Mouse (Mus musculus) monocyte, adult 2 months (primary cell): ENCODE data around the gene Anapc16.
A peak's percentile ranks its signal among the peaks of the same experiment; 100 is the strongest.

Source experiments
- DNase-seq, 2 experiments: peaks; one replicate each; pipeline ENCODE4 v3.0.0; 2022; ENCODE audit warnings: low spot score in 2 of 2, low read depth in 1 of 2

Anapc16 gene

GRCm38 (mm10) chr10:60002673-60003212 lies at the start of gene Anapc16, which contains the start of gene Ascc1:
Gene Anapc16, minus strand, starts transcription at chr10:60003135.
Gene Ascc1, plus strand, starts transcription at chr10:60002805.
- DNase-seq: peak; percentile 88 to 93

GRCm38 (mm10) chr10:60050581-60050980 lies 47.6 kb upstream of the Anapc16 start:
- DNase-seq: no peak

- no peak for DNase-seq
Measured at GRCm38 (mm10) chr10:60046696-60047095, 43.8 kb upstream of the Anapc16 start.

GRCm38 (mm10) chr10:60042350-60042922 lies 39.5 kb upstream of the Anapc16 start:
- no peak for DNase-seq

- no peak for DNase-seq
Measured at GRCm38 (mm10) chr10:60035744-60036143, 32.8 kb upstream of the Anapc16 start.

- DNase-seq: no peak
Measured at GRCm38 (mm10) chr10:60034621-60035020, 31.7 kb upstream of the Anapc16 start.

- no peak for DNase-seq
Measured at GRCm38 (mm10) chr10:60033064-60033463, 30.1 kb upstream of the Anapc16 start.

GRCm38 (mm10) chr10:60032622-60033021 lies 29.7 kb upstream of the Anapc16 start:
- DNase-seq: no peak

- no peak for DNase-seq
Measured at GRCm38 (mm10) chr10:60031985-60032384, 29.1 kb upstream of the Anapc16 start.

GRCm38 (mm10) chr10:60031562-60031961 lies 28.6 kb upstream of the Anapc16 start:
- DNase-seq: no peak

GRCm38 (mm10) chr10:60029387-60029786 lies 26.5 kb upstream of the Anapc16 start:
- no peak for DNase-seq

- no peak for DNase-seq
Measured at GRCm38 (mm10) chr10:60028979-60029378, 26.0 kb upstream of the Anapc16 start.

GRCm38 (mm10) chr10:60028181-60028580 lies 25.2 kb upstream of the Anapc16 start:
- DNase-seq: no peak

- no peak for DNase-seq
Measured at GRCm38 (mm10) chr10:60027619-60028084, 24.7 kb upstream of the Anapc16 start.

- DNase-seq: no peak
Measured at GRCm38 (mm10) chr10:60026759-60027395, 23.9 kb upstream of the Anapc16 start.

GRCm38 (mm10) chr10:60023751-60024150 lies 20.8 kb upstream of the Anapc16 start:
- no peak for DNase-seq

GRCm38 (mm10) chr10:60019299-60019698 lies 16.4 kb upstream of the Anapc16 start:
- DNase-seq: no peak

- DNase-seq: no peak
Measured at GRCm38 (mm10) chr10:60016223-60016622, 13.3 kb upstream of the Anapc16 start.

- DNase-seq: no peak
Measured at GRCm38 (mm10) chr10:60009115-60009514, 6.2 kb upstream of the Anapc16 start.

GRCm38 (mm10) chr10:60005264-60005663 lies 2.3 kb upstream of the Anapc16 start:
- DNase-seq: no peak

- DNase-seq: no peak
Measured at GRCm38 (mm10) chr10:60003847-60004246, 912 bp upstream of the Anapc16 start.

GRCm38 (mm10) chr10:60003213-60003752 lies 348 bp upstream of the Anapc16 start:
- no peak for DNase-seq
